Mouse (Mus musculus) Muller cell, postnatal 12 days (primary cell): Measurements from ENCODE around the gene Ttc21a.

Experiments used
- DNase-seq: peaks from one replicate; pipeline ENCODE4 v3.0.0-alpha.2; 2015; ENCODE audit errors: inconsistent ontology term

Ttc21a gene

DNA sequence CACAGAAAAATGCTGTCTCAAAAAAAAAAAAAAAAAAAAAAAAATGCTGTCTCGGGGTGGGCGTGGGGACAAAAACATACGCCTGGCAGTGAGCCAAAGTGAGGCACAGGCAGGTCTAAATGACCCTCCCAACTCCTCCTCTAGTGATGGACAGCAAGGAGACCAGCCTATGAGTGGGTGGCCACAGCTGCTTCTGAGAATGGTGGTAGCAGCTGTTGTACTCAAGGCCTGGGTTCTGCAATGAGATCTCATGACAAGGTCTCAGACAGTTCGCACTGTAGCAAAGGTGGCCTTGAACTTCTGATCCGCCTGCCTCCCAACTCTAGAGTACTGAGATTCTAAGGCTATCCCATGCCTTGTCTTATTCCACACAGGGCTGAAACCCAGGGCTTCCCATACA lies 4.0 kb downstream of the Ttc21a start:
- DNase-seq: no peak

DNA sequence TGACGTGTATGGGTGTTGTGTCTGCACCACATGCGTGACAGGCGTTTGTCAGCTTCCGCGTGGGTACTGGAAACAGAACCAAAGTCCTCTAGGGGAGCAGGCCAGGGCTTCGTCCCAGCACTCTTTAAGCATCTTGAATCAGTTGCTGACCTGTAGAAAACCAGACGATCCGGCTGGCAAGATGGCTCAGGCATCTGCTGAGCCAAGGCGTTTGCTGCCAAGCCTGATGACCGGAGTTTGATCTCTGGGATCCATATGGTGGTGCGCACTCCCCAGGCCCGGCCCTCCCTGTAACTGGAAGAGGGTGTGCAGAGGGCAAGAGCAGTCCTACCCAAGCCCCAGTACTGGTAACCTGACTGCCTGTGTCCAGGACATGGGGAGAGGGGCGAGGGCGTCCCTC lies 4.5 kb downstream of the Ttc21a start:
- no peak for DNase-seq

DNA sequence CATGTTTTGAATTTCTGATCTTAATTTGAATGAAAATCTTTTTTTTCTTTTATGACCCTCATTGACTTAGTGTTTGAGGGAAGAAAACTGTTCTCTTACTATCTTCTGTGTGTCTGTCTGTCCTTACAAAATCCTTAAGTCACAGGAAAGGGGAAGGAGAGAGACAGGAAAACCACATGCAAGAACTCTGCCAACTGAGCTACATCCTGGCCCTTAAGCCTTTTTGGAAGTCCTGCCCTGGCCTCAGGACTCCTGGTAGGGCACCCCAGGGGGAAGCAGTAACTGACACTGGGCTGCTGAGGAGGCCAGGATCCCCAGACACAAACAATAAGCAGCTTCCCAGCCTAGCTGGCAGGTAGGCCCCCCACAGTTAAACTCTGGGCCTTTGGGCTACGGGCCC lies 5.9 kb downstream of the Ttc21a start:
- DNase-seq: no peak

DNA sequence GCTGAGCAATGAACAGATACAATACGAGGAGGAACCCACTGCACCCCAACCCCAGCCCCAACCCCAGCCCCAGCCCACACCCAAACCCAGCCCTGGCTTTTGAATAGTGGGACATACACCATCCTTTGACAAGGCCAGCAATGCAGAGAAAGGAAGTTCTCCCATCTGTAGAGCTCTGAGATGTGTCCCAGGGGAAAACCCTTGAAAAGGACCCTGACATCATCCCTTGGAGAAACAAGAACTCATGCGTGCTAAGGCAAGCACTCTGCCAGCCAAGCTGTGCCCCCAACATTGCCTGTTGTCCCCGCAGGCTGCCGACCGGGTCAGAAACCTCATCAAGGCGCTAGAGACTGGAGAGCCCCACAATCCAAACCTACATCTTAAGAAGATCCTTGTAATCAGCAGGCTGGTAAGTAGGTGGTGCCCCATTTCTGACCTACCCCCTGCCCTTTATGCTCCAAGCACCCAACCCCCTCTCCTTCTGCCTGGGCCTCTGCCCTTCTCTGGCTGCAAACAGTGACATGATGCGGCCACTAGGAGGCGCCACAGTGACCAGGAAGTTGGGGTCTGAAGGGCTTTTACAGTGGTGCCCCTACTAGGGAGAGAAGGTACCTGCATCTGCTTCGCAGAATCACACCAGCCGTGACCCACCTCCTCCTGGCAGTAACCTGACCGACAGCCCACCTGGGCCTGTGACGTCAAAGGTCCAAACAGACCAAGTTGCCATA lies 7.9 kb downstream of the Ttc21a start:
- no peak for DNase-seq

DNA sequence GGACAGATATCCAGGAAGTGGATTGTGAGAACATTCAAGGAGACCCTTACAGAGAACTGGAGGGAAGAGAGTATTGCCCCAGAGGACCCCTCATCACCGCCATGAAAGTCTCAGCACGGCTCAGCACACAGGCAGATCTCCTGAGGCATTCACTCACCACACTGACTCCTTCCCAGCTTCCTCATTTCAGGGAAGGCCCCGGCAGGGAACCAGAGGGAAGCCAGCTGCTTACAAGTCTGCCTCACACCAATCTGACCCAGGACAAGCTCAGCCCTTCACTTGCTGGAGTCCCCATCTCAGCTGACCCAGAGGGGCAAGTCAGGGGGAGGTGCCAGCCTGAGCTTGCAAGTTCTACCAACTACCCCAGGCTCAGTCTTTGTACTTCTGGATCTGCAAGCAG lies 11.4 kb downstream of the Ttc21a start:
- no peak for DNase-seq

DNA sequence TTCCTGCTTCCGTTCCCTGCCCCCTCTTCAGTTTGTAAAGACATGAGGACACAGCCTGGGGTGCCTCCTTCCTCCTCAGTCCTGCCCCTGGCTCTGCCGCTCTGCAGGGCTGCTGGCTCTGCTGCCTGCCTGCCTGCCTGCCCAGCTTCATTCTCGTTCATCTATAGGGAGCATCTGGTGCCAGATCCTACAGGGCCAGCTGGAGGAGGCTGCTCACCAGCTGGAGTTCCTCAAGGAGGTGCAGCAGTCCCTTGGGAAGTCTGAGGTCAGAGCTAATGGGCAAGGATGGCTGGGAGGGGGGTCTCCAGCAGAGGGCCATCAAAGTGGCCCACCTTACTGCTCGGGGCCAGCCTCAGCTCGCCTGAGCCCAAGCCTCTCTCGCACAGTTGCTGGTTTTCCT lies 13.0 kb downstream of the Ttc21a start:
- no peak for DNase-seq

DNA sequence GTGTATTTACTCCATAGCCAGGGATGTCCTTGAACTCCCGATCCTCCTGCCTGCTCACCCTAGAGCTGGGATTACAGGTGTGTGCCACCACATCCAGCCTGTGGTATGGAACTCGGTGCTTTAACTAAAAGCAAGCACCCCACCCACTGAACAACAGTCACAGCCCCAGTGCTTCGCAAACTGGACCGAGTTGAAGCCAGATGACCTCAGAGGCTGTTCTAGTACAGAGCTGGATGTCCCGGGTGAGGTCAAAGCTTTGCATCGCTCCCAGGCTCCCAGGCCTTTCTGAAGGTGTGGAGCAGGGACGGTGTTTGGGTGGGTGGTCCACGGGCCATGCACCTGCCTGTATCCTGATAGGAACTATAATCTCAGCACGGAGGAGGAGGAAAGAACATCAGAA lies 14.0 kb downstream of the Ttc21a start:
- no peak for DNase-seq

DNA sequence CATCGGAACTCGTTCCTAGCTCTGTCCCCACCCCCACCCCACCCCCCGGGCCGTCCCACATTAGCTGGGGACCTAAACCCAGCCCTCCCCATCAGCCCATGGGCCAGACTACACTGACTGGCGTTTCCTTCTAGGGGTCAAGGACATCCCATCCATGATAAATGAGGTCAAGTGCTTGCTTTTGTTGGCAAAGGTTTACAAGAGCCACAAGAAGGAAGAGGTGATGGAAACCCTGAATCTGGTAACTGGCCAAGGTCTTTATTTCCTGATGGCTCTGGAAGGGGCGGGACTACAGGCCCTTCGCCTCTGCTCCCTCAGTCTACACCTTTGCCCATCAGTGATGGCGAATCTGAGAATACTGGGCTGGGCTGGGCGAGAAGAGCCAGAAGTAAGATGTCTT lies 21.4 kb downstream of the Ttc21a start:
- no peak for DNase-seq

DNA sequence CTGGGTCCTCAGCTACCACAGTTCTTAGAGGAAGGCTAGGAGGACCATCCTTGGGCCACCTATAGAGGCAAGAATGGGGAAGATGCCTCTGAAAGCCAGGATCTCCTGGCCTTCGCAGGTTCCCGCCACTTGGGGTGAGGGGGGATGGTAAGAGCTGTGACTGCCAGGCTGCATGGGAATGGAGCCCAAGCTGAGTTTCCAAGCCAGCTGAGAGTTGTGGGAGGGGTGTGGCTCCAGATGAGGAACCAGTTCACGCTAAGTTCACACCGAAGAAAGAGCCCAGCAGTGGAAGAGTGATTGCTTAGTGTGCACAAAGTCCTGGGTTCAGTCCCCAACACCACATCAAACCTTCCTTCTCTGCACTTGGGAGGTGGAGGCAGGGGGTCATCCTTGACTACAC lies 24.8 kb downstream of the Ttc21a start:
- DNase-seq: no peak

DNA sequence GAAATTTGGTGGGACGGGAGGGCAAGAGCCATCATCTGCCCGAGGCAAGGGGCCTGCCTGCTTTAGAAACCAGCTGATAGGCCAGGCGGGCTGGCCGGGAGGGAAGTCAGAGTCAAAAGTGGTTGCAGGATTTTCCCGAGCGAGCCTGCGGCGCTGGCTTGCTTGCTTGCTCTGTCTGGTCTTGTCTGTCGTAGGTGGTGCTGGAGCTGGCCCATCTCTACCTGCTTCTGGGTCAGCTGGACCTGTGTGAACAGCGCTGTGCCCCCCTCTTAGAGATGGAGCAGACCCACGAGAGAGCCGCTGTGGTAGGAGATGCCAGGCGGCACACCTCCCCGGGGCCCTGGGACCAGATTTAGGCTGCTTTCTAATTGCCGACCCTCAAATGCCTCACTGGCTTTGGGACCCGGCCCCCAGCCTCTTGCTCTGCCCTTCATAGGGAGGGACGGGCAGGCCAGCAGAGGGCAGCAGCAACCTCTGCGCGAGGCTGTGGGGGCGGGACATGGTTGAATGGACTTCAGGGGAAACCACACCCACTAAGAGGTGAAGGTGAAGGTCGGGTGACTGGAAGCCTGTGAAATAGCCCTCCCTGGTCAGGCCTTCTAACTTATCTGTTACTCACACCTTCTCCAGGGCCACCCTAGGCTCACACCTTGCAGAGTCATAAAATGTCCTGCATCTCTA lies 25.7 kb downstream of the Ttc21a start:
- peak; percentile 72 for DNase-seq

DNA sequence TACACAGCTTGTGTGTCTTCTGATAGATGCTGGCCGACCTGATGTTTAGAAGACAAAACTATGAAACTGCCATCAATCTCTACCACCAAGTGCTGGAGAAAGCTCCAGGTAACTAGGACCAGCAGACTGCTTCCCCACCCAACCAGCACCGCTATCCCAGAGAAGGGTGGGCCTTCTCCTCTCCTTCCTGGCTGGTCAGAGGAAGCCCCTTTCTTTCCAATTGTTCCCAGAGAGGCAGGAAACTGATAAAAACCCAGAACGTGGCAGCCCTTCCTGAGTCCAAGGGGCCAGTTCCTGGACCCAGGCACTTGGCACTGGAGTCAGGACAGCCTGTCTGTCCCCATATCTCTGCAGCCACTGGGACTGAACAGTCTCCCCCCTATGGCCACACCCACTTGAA lies 26.8 kb downstream of the Ttc21a start:
- no peak for DNase-seq

DNA sequence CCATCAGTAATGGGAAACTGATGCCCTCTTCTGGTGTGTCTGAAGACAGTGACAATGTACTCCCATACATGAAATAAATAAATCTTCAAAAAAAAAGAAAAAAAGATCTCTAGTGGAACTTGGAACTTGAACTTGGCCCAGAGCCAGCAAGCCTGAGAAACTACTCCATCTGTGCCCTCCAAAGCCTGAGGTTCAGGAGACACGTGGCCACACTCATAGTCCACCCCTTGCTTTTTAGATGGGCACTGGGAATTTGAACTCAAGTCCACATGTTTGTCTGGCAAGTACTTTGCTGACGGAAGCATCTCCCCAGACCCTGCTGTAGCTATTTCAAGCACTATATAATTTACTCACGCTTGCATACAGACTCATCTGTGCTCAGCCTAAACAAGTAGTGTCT lies 27.8 kb downstream of the Ttc21a start:
- no peak for DNase-seq

DNA sequence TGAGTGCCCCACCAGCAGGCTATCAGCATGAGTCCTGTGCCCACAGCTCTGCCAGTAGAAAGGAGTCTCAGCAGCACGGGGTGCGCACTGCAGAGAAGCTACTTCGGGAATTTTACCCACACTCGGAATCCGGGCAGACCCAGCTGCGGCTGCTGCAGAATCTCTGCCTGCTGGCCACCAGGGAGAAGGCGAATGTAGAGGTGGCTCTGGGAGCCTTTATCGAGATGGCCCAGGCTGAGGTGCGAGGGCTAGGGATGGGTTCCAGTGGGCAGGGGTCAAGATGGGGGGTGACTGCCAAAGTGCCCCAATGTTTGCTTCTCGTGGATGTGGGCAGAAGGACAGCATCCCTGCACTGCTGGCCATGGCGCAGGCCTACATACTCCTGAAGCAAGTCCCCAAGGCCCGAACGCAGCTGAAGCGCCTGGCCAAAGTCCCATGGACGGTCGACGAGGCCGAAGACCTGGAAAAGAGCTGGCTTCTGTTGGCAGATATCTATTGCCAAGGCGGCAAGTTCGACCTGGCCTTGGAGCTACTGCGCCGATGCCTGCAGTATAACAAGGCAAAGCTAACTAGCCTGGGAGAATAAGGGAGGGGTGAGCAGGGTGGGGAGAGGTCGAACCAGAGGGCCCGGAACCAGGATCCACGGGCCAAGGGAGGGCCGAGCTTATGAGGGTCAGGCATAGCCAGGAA lies 29.0 kb downstream of the Ttc21a start:
- DNase-seq: no peak

DNA sequence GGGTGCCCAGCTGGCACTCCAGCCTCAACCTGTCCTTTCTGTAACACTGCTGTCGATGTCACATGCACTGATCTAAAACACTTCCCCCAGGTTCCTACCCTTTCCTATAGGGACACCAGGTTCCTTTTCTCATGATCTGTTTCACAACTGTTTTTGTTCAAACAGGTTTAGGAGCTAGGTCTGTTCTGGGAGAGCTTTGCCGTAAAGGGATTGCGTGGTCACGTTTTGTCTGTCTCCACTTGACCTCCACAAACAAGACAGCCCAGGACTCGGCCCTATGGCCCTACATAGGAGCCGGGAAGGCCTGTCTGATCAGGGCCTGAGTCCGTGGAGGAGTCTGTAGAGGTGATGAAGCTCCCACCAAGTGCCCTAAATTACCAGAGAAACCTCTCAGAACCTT lies 32.4 kb downstream of the Ttc21a start:
- no peak for DNase-seq

DNA sequence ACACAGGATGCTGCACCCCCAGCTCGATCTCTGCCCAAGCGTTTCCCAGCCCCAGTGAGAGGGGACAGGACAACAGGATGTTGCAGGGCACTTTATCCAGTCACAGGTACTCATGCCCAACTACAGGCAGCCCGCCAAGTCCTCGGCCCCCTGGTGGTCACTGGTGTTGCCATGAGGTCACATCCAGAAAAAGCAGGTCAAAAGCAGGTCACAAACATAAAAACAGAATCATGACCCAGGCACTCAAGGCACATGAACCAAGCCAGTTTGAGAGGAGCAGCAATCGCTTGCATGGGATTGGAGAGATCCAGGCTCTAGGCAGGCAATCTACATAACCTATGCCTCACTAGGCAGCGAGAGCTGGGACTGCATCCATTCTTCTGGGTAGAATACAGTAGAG lies 32.8 kb downstream of the Ttc21a start:
- DNase-seq: peak; percentile 81

DNA sequence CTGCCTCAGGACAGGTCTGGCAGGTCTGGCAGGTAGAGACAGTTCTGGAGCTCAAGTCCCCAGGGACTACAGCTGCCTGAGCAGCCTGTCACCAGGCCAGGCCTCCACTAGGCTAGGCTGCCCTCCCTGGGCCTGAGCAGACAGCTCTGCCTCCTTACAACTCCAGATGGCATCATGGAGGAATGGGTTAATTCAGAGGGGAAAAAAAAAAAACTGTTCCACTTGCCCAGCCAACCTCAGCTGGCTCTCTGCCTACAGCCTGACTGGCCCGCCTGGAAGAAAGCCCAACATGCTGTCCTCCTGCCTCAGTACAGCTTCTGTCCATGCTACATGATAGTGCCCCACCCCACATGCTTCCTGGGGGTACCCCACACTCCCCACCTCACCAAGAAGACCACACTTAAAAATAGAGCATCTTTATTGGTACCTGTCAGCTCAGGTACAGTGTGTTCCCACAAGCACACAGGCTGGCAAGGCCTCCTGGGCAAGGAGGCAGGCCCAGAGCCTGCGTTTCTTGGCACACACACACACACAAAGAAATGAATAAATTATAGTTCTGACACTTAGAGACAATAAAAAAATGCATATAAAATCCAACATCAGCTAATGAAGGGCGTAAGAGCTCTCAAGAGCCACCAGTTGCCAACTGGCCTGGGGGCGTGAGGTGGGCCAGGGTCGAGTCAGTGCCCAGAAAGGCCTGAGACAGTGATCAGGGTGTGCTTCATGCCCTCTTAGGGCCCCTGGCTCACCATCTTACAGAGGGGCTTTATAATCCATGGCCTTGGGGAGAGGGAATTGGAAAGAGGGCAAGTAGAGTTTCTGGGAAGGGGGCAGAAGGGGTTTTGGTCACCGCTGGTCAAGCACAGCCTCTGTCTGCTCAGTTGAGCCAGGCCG lies 33.6 kb downstream of the Ttc21a start:
- DNase-seq: peak; percentile 78

DNA sequence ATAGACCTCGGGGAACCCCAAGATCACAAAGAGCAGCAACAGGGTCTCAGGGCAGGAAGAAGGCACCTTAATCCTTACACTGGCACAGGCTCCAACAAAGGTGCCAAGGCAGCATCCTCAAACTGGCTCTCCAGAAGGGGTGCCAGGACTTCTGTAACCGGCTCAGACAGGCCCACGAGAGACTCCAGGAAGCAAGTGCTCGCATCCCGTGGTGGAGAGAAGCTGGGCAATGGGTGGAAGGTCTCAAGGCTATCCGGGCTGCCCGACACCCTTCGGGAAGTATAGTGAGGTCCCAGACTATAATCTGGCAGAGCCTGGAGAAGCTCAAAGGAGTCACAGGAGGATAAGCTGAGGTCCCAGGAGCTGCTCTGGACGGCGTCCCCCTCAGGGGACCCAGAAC lies 34.8 kb downstream of the Ttc21a start:
- DNase-seq: no peak

DNA sequence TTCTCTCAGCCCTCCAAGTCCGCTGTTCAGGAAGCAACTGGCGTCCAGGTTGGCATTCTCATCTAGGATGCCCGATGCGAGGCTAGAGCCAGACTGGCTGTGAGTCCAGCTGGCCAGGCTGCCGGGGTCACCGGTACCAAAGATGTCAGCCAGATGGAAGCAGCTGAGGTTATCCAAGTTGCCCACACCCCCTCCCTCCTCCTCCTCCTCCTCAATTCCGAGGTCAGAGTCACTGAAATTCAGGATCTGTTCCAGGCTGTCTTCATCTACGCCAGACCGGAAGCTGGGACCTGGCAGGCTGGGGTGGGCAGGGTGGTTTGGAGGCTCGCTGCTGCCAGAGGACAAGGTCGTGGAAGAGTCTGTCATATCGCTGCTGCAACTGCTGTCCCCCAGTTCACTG lies 35.2 kb downstream of the Ttc21a start:
- DNase-seq: peak; percentile 35

DNA sequence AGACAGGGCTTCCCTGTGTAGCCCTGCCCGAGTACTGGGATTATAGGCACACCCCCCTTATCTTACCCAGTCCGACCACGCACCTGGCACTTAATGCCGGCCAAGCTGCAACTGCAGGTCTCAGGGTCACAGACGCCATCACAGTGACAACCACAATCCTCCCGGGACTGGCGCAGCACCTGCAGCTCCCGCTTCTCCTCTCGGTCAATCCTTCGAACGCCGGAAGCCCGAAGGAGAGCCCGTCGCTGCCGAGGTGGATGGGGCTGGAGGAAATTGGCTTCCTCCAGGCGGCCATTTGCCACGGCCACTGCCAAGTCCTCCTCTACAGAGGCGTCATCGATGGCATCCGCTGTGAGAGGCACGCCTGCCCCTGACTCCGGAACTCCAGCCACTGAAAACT lies 35.9 kb downstream of the Ttc21a start:
- DNase-seq: no peak

DNA sequence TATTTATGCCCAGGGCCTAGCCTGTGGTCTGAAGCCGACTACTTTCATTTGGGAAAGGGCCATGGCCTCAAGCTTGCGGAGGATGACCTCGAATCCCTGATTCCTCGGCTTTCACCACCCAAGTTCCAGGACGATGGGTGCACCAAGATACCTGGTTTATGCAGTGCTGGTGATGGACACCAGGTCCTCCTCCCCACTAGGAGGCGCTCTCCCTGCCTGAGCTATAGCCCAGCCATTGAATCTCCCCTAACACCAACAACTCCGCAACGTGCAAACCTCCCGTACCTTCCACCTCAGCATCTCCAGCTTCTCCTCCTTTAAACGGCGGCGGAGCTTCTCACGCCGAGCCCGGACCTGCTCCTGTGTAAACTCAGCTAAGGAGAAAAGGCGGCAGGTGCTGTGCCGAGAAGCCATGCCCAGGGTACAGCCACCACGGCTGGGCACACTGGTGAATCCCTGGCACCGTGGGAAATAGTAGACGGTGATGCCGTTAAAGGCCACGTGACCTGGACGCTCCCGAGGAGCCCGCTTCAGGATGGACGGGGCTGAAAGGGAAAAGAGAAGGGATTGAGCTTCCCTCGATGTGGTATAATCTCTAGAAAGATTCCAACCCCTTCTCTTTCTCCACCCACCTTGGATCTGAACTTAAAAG lies 36.6 kb downstream of the Ttc21a start:
- DNase-seq: no peak

DNA sequence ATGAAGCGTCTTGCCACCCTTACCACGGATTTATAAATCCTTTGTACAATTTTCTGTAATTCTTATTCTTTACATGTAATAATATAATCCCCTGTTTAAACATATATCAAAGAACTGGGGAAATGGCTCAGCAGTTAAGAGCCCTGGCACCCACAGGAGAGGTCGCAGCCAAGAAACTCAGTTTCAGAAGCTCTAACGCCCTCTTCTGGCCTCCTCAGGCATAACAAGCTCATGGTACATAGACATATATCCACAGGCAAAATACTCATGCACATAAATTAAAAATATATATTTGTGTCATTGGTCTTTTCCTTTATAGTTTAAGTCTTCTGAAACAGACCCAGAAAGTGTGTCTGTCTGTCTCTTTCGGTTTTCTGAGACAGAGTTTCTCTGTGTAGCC lies 37.2 kb downstream of the Ttc21a start:
- no peak for DNase-seq

DNA sequence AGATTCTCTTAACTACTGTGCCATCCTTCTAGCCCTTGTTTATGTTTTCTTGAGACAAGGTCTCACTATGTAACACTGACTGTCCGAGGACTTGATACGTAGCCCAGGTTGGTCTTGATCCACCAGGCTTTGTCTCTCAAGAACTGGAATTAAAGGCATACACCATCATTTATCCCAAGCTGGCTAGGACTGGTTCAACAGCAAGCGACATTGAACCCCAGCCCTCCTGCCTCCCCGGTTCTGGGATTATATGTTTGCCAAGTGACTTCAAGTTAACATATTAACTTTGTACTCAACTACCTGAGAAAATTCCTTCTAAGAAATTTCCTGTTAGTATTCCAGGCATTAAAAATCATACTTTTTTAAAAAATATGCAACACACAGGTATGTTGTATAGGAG lies 37.9 kb downstream of the Ttc21a start:
- no peak for DNase-seq
